Mouse (Mus musculus) kidney, postnatal 25 days (tissue): ENCODE results near the gene Inhbe.

Experiments
- DNase-seq, 2 experiments: peaks; one replicate each; pipeline ENCODE4 v3.0.0; 2021; ENCODE audit warnings: mixed read lengths in 2 of 2

Gene Inhbe

GRCm38 (mm10) chr10:127341891-127342639 is 12.1 kb downstream of the Inhbe start, which contains the start of gene Gli1:
Gene Gli1 (minus strand): TSS chr10:127341974.
- DNase-seq = peak; percentile 84 to 87

- no peak for DNase-seq
These were observed 12.9 kb downstream of the Inhbe start for GRCm38 (mm10) chr10:127341360-127341690.

GRCm38 (mm10) chr10:127340577-127341359 is 13.4 kb downstream of the Inhbe start:
- no peak for DNase-seq

GRCm38 (mm10) chr10:127339683-127340576 is 14.3 kb downstream of the Inhbe start:
- peak; percentile 57 to 70 for DNase-seq

GRCm38 (mm10) chr10:127338930-127339682 is 15.1 kb downstream of the Inhbe start:
- DNase-seq = peak; percentile 87 to 94

- no peak for DNase-seq
These were observed 16.6 kb downstream of the Inhbe start for GRCm38 (mm10) chr10:127337536-127338099.

GRCm38 (mm10) chr10:127336952-127337351 is 17.3 kb downstream of the Inhbe start:
- DNase-seq = no peak

GRCm38 (mm10) chr10:127335271-127335670 is 18.9 kb downstream of the Inhbe start:
- no peak for DNase-seq

- DNase-seq = no peak
These were observed 21.1 kb downstream of the Inhbe start for GRCm38 (mm10) chr10:127333152-127333551.

GRCm38 (mm10) chr10:127332211-127332874 is 21.9 kb downstream of the Inhbe start:
- no peak for DNase-seq

- no peak for DNase-seq
These were observed 24.0 kb downstream of the Inhbe start for GRCm38 (mm10) chr10:127330212-127330611.

GRCm38 (mm10) chr10:127327461-127328145 is 26.6 kb downstream of the Inhbe start:
- peak in 1 of 2 experiments; percentile 27 for DNase-seq

- DNase-seq = peak; percentile 31 to 60
These were observed 27.4 kb downstream of the Inhbe start for GRCm38 (mm10) chr10:127326828-127327227.

- DNase-seq = peak; percentile 37 to 68
These were observed 28.0 kb downstream of the Inhbe start for GRCm38 (mm10) chr10:127326017-127326801.

- DNase-seq = no peak
These were observed 28.7 kb downstream of the Inhbe start for GRCm38 (mm10) chr10:127325454-127326016.

GRCm38 (mm10) chr10:127324495-127324894 is 29.7 kb downstream of the Inhbe start:
- DNase-seq = peak; percentile 62 to 66

GRCm38 (mm10) chr10:127323131-127323855 is 30.9 kb downstream of the Inhbe start:
- no peak for DNase-seq

- no peak for DNase-seq
These were observed 31.5 kb downstream of the Inhbe start for GRCm38 (mm10) chr10:127322669-127323068.

- no peak for DNase-seq
These were observed 32.0 kb downstream of the Inhbe start for GRCm38 (mm10) chr10:127322178-127322577.
